8 mouse cellular contexts compared by ENCODE assay signal in the genomic region with DNA sequence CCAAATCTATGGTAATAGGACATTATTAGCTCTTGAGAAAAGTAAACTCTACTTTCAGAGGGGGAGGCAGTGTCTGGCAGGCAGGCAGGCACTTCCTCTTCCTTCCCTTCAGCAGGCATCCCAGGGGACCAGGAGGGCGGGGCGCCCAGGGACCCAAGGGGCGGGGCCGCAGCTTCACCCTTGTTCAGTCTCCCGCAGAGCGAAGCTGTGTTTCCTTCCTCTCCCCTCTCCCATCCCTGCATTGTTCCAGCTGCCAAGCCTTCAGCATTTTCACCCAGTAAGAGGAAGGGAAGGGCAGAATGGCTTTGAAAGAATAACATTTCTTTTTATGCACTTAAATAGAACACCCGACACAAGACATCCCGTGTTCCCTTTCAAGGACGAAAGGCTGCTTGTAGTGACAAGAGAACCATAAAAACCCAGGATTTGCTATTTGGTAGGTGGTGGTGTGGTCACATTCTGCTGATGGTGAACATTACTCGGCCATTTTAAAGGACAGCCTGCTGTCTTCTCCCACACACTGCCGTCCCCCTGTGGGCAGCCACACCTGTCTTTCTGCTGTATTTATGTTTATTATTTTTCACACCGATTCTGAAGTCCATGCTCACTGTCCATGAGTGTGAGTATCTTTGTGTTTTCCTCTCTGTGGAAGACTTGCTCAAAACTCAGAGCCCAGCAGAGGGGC.
DNase-seq lines count a peak whose midpoint lies in the region; ATAC-seq and TF ChIP-seq lines count a peak whose summit lies in the region.

No protein-coding gene starts in this region.

- peak overlapping the region; percentile 7; the same call in 1 of the 2 replicates for H3K4me3 ChIP-seq in forebrain, embryonic 12.5 days (replicated peaks)
- peak overlapping the region; percentile 35 for H3K4me3 ChIP-seq in heart, embryonic 16.5 days (ENCODE audit: low read length)
- H3K4me3 ChIP-seq in liver, embryonic 15.5 days (replicated peaks): no peak overlapping the region
- no peak overlapping the region for H3K4me3 ChIP-seq in neural tube, embryonic 12.5 days
- H3K4me3 ChIP-seq in testis, adult 2 months (ENCODE audit: control insufficient read depth, low read depth, low read length): peak overlapping the region; percentile 5; the same call in 1 of the 2 replicates

- peak; percentile 86 for ATAC-seq in forebrain, embryonic 12.5 days (ENCODE audit: low FRiP score)
- peak; percentile 92 for ATAC-seq in heart, embryonic 16.5 days (replicated peaks; ENCODE audit: extremely low read depth, insufficient read depth, low FRiP score)
- ATAC-seq in liver, embryonic 15.5 days (ENCODE audit: insufficient read depth): no peak
- ATAC-seq in neural tube, embryonic 12.5 days (ENCODE audit: low FRiP score, low read depth): peak; percentile 73

- no peak for TF ChIP-seq POLR2A in testis, adult 2 months (IDR thresholded peaks at IDR 0.05; ENCODE audit: control insufficient read depth, low read depth, low read length)

- peak overlapping the region; percentile 40 for H3K4me2 ChIP-seq in forebrain, embryonic 12.5 days
- H3K4me2 ChIP-seq in heart, embryonic 16.5 days (ENCODE audit: low read depth, low read length): peak overlapping the region; percentile 59
- H3K4me2 ChIP-seq in liver, embryonic 15.5 days: 0 out of 2 replicates have a peak overlapping the region, but pooled peaks have one; percentile 10
- H3K4me2 ChIP-seq in neural tube, embryonic 12.5 days (replicated peaks): peak overlapping the region; percentile 39

- peaks cover 48% of the 10 kb centered on the region for H3K4me1 ChIP-seq in forebrain, embryonic 12.5 days
- peaks cover 39% of the 10 kb centered on the region for H3K4me1 ChIP-seq in heart, embryonic 16.5 days (ENCODE audit: control insufficient read depth, insufficient read depth, low read length)
- H3K4me1 ChIP-seq in liver, embryonic 15.5 days (replicated peaks): no peaks in the 10 kb centered on the region
- peaks cover 11% of the 10 kb centered on the region for H3K4me1 ChIP-seq in neural tube, embryonic 12.5 days
- peaks cover 4% of the 10 kb centered on the region; the same call in 1 of the 2 replicates for H3K4me1 ChIP-seq in testis, adult 2 months (ENCODE audit: control insufficient read depth, insufficient read depth, low read length)

- TF ChIP-seq CTCF in testis, adult 2 months (IDR thresholded peaks at IDR 0.05; ENCODE audit: control insufficient read depth, insufficient read depth, insufficient replicate concordance, low read depth, low read length): no peak

- no peaks in the 10 kb centered on the region for H3K36me3 ChIP-seq in forebrain, embryonic 12.5 days (replicated peaks)
- no peaks in the 10 kb centered on the region for H3K36me3 ChIP-seq in heart, embryonic 16.5 days (ENCODE audit: control insufficient read depth, insufficient read depth)
- H3K36me3 ChIP-seq in liver, embryonic 15.5 days (replicated peaks): no peaks in the 10 kb centered on the region
- no peaks in the 10 kb centered on the region for H3K36me3 ChIP-seq in neural tube, embryonic 12.5 days
- no peaks in the 10 kb centered on the region for H3K36me3 ChIP-seq in testis, adult 2 months (ENCODE audit: control insufficient read depth, insufficient read depth, low read length)

- H3K27me3 ChIP-seq in forebrain, embryonic 12.5 days: no peaks in the 10 kb centered on the region
- no peaks in the 10 kb centered on the region for H3K27me3 ChIP-seq in heart, embryonic 16.5 days (ENCODE audit: control insufficient read depth, insufficient read depth, low read length)
- H3K27me3 ChIP-seq in liver, embryonic 15.5 days: 0 out of 2 replicates have a peak, but pooled peaks cover 4% of the 10 kb centered on the region
- no peaks in the 10 kb centered on the region for H3K27me3 ChIP-seq in neural tube, embryonic 12.5 days (replicated peaks)
- H3K27me3 ChIP-seq in testis, adult 2 months (ENCODE audit: control insufficient read depth, insufficient read depth, low read length): no peaks in the 10 kb centered on the region

- peak overlapping the region; percentile 57; the same call in 1 of the 2 replicates for H3K27ac ChIP-seq in forebrain, embryonic 12.5 days
- H3K27ac ChIP-seq in heart, embryonic 16.5 days (ENCODE audit: low read length): peak overlapping the region; percentile 84
- H3K27ac ChIP-seq in liver, embryonic 15.5 days (replicated peaks): no peak overlapping the region
- H3K27ac ChIP-seq in neural tube, embryonic 12.5 days: no peak overlapping the region
- H3K27ac ChIP-seq in testis, adult 2 months (ENCODE audit: control insufficient read depth, insufficient read depth, low read depth, low read length): peak overlapping the region; percentile 12

- 19% methylated on average over 12 of the region's 12 CpGs for WGBS in forebrain, embryonic 12.5 days
- WGBS in heart, embryonic 16.5 days: 16% methylated on average over 12 of the region's 12 CpGs
- 8% methylated on average over 12 of the region's 12 CpGs for WGBS in liver, embryonic 15.5 days (ENCODE audit: insufficient replicate concordance)
- WGBS in neural tube, embryonic 12.5 days: 11% methylated on average over 11 of the region's 12 CpGs

- H3K9ac ChIP-seq in forebrain, embryonic 12.5 days: no peak overlapping the region
- peak overlapping the region; percentile 58 for H3K9ac ChIP-seq in heart, embryonic 16.5 days (ENCODE audit: low read length)
- H3K9ac ChIP-seq in liver, embryonic 15.5 days: no peak overlapping the region
- no peak overlapping the region for H3K9ac ChIP-seq in neural tube, embryonic 12.5 days

- DNase-seq in A20 (ENCODE audit: low read depth, low spot score): peak; percentile 88
- DNase-seq in brain, adult 2 months (ENCODE audit: low read depth, low spot score): peak; percentile 71
- DNase-seq in kidney, postnatal 25 days: peak; percentile 96

- H3K9me3 ChIP-seq in forebrain, embryonic 12.5 days: no peaks in the 10 kb centered on the region
- H3K9me3 ChIP-seq in heart, embryonic 16.5 days (replicated peaks; ENCODE audit: control insufficient read depth, low read length): no peaks in the 10 kb centered on the region
- H3K9me3 ChIP-seq in liver, embryonic 15.5 days (replicated peaks): no peaks in the 10 kb centered on the region
- H3K9me3 ChIP-seq in neural tube, embryonic 12.5 days: no peaks in the 10 kb centered on the region

Comparison
In these comparisons a context has a peak if more than half of its experiments do, and no peak if none do; other contexts are left out.
1. H3K27ac ChIP-seq: peak in forebrain, embryonic 12.5 days (single experiment), heart, embryonic 16.5 days (single experiment) and testis, adult 2 months (single experiment); none in liver, embryonic 15.5 days (single experiment) and neural tube, embryonic 12.5 days (single experiment).
2. H3K4me3 ChIP-seq: peak in forebrain, embryonic 12.5 days (single experiment), heart, embryonic 16.5 days (single experiment) and testis, adult 2 months (single experiment); none in liver, embryonic 15.5 days (single experiment) and neural tube, embryonic 12.5 days (single experiment).
3. Peak in every context shown above with its lines, with median percentiles within 50 percentile points of each other: DNase-seq and H3K4me2 ChIP-seq.